Mouse (Mus musculus): ENCODE data around the gene Cidec. TPM values are rescaled to one million over a fixed set of nuclear protein-coding genes. Genes with fewer than 3 reads are reported as not detected.

Cidec gene
- polyA plus RNA-seq, 1 experiment from 2014 or later = 3.3 TPM

DNA sequence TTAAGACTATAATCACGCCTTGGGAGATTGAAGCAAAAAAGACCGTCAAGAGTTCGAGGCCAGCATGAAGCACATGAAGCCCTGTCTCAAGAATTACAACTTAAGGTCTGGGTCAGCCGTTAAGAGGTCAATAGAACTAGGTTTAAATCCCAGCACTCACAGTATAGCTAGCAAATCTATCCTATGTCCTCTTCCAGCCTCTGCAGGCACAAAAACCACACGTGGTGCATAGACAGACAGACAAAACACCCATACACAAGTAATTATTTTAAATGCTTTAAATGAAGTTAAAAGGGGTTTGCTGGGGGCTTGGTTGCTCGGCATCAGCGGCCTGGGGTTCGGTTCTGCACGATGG lies 6.5 kb upstream of the Cidec start:
- peak overlapping the region; percentile 97 for H3K4me3 ChIP-seq (ENCODE audit: low read depth, low read length)
- ATAC-seq (ENCODE audit: low read depth) (no peak), DNase-seq (ENCODE audit: low spot score) (no peak)
- peak overlapping the region; percentile 97 for H3K9ac ChIP-seq (ENCODE audit: low read depth, low read length)
- H3K36me3 ChIP-seq (ENCODE audit: control insufficient read depth, insufficient read depth, low read length) = peaks cover 9% of the 10 kb centered on the region
- WGBS = 40% methylated on average over 9 of the region's 9 CpGs
- H3K9me3 ChIP-seq (ENCODE audit: control insufficient read depth, low read length) = no peaks in the 10 kb centered on the region
- peak overlapping the region; percentile 85 for H3K4me2 ChIP-seq (ENCODE audit: low read depth, low read length)
- no peak overlapping the region for H3K27ac ChIP-seq (replicated peaks; ENCODE audit: low read depth, low read length)
- H3K4me1 ChIP-seq (ENCODE audit: control insufficient read depth, insufficient read depth, low read length) = peaks cover 8% of the 10 kb centered on the region; the same call in 1 of the 2 replicates
- H3K27me3 ChIP-seq (replicated peaks; ENCODE audit: control insufficient read depth, insufficient read depth, low read length) = no peaks in the 10 kb centered on the region

DNA sequence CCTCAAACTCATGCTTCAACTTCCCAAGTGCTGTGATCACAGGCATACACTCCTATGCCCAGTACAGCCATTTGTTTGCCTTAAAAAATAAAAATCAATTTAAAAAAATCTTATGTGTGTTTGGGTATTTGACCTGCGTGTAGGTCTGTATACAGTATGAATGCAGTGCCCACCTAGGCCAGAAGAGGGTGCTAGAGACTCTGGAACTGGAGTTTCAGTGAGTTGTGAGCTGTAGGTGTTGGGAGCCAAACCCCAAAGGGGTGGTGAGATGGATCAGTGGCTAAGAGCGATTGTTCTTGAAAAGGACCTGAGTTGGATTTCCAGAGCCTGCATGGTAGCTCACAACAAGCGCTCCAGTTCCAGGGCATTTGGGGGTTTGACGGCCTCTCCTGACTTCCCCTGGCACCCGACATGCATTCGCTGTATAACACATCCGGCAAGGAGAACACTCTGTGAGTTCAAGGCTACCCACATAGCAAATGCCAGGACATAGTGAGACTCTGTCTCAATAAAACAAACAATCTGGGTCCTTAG lies 5.7 kb upstream of the Cidec start:
- peak; percentile 79 for DNase-seq (ENCODE audit: low spot score)
- no peak overlapping the region for H3K27ac ChIP-seq (replicated peaks; ENCODE audit: low read depth, low read length)
- peaks cover 8% of the 10 kb centered on the region; the same call in 1 of the 2 replicates for H3K4me1 ChIP-seq (ENCODE audit: control insufficient read depth, insufficient read depth, low read length)
- no peak overlapping the region for H3K9ac ChIP-seq (ENCODE audit: low read depth, low read length)
- no peak for ATAC-seq (ENCODE audit: low read depth)
- H3K4me2 ChIP-seq (ENCODE audit: low read depth, low read length) = no peak overlapping the region
- WGBS = 51% methylated on average over 7 of the region's 7 CpGs
- H3K27me3 ChIP-seq (replicated peaks; ENCODE audit: control insufficient read depth, insufficient read depth, low read length) = no peaks in the 10 kb centered on the region
- H3K36me3 ChIP-seq (ENCODE audit: control insufficient read depth, insufficient read depth, low read length) = peaks cover under 1% of the 10 kb centered on the region; the same call in 1 of the 2 replicates
- H3K4me3 ChIP-seq (ENCODE audit: low read depth, low read length) = no peak overlapping the region
- no peaks in the 10 kb centered on the region for H3K9me3 ChIP-seq (ENCODE audit: control insufficient read depth, low read length)

DNA sequence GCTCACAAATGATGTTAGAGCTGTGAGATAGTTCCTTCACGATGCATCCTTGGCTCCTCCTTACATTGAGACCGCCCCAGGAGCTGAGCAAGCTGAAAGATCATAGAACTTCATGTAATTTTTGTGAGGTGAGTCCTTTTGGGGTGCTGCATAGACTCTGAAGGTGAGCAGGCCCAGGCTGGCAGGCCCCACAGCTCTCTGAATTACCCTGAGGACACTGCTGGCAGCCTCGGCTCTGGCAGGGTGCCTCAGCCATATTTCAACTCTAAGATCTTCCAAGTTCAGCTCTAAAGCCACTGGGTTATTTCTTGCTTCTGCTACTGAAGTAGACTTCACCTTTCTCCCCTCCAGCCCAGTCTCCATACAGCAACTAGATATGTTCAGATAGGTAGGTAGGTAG lies 5.1 kb upstream of the Cidec start:
- Histone ChIP-seq H3K27ac (replicated peaks; ENCODE audit: low read depth, low read length) (no peak overlapping the region), H3K27me3 (replicated peaks; ENCODE audit: control insufficient read depth, insufficient read depth, low read length) (no peaks in the 10 kb centered on the region), H3K9me3 (ENCODE audit: control insufficient read depth, low read length) (no peaks in the 10 kb centered on the region), H3K4me1 (ENCODE audit: control insufficient read depth, insufficient read depth, low read length) (peaks cover 8% of the 10 kb centered on the region; the same call in 1 of the 2 replicates), H3K4me2 (ENCODE audit: low read depth, low read length) (no peak overlapping the region), H3K36me3 (ENCODE audit: control insufficient read depth, insufficient read depth, low read length) (no peaks in the 10 kb centered on the region), H3K9ac (ENCODE audit: low read depth, low read length) (no peak overlapping the region), H3K4me3 (ENCODE audit: low read depth, low read length) (no peak overlapping the region)
- DNase-seq (ENCODE audit: low spot score) (no peak), ATAC-seq (ENCODE audit: low read depth) (no peak)
- 90% methylated on average over 3 of the region's 3 CpGs for WGBS

DNA sequence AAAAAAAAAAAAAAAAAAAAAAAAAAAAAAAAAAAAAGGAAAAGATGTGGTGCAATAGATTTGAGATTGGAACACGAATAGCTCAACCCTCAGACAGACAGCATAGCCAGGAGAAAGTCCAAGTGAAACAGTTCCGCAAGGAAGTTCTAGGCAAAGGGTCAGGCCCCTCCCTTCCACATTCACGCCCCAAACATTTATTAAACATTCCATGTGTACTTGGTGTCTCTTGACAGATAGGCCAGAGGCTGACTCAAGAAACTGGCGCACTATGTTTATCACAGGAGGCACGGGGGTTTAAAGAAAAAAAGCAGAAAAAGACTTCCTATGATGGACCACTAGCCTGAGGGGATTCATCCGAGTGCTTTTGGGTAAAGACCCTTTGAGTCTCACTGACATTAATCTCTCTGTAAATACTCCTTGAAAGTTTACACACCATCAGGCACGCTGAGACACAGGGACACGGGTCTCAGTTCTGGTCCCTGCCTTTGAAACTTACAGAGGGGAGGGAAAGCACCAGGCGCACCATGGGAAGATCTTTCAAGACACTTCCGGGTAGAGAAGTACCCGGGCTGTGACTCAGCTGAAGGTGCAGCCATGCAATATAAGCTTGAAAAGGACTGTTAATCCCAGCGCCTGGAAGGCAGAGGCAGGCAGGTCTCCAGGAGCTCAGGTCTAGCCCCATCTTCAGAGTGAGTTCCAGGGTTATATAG lies 3.3 kb upstream of the Cidec start:
- ATAC-seq (ENCODE audit: low read depth) (no peak), DNase-seq (ENCODE audit: low spot score) (no peak)
- Histone ChIP-seq H3K36me3 (ENCODE audit: control insufficient read depth, insufficient read depth, low read length) (no peaks in the 10 kb centered on the region), H3K27me3 (replicated peaks; ENCODE audit: control insufficient read depth, insufficient read depth, low read length) (no peaks in the 10 kb centered on the region), H3K9me3 (ENCODE audit: control insufficient read depth, low read length) (no peaks in the 10 kb centered on the region), H3K9ac (ENCODE audit: low read depth, low read length) (no peak overlapping the region), H3K4me3 (ENCODE audit: low read depth, low read length) (no peak overlapping the region), H3K4me2 (ENCODE audit: low read depth, low read length) (no peak overlapping the region), H3K27ac (replicated peaks; ENCODE audit: low read depth, low read length) (no peak overlapping the region), H3K4me1 (ENCODE audit: control insufficient read depth, insufficient read depth, low read length) (peaks cover 8% of the 10 kb centered on the region; the same call in 1 of the 2 replicates)
- 60% methylated on average over 12 of the region's 12 CpGs for WGBS

DNA sequence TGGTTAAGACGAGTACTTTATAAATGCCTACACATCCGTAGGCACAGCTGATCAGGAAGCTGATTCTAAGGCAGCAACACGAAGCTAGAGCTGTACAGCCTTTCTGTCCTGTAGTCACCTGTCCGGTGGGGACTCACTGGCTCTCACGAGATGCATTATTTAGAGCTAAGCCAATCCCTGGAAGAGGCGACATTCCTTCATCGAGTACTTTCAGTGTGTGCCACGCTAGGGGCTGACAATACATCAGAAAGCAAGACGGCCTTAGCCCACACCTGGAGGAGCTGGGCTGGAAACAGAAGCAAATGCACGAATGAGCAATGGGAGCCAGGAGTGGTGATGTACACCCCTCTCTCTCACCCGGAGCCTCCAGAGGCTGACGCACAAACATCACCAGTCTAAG lies 1.6 kb upstream of the Cidec start:
- 78% methylated on average over 12 of the region's 12 CpGs for whole genome bisulfite sequencing
- Histone ChIP-seq H3K4me3 (ENCODE audit: low read depth, low read length) (no peak overlapping the region), H3K4me1 (ENCODE audit: control insufficient read depth, insufficient read depth, low read length) (no peaks in the 10 kb centered on the region), H3K4me2 (ENCODE audit: low read depth, low read length) (no peak overlapping the region), H3K27ac (replicated peaks; ENCODE audit: low read depth, low read length) (no peak overlapping the region), H3K9me3 (ENCODE audit: control insufficient read depth, low read length) (no peaks in the 10 kb centered on the region), H3K36me3 (ENCODE audit: control insufficient read depth, insufficient read depth, low read length) (no peaks in the 10 kb centered on the region), H3K27me3 (replicated peaks; ENCODE audit: control insufficient read depth, insufficient read depth, low read length) (no peaks in the 10 kb centered on the region), H3K9ac (ENCODE audit: low read depth, low read length) (no peak overlapping the region)
- DNase-seq (ENCODE audit: low spot score) = no peak
- no peak for ATAC-seq (ENCODE audit: low read depth)

DNA sequence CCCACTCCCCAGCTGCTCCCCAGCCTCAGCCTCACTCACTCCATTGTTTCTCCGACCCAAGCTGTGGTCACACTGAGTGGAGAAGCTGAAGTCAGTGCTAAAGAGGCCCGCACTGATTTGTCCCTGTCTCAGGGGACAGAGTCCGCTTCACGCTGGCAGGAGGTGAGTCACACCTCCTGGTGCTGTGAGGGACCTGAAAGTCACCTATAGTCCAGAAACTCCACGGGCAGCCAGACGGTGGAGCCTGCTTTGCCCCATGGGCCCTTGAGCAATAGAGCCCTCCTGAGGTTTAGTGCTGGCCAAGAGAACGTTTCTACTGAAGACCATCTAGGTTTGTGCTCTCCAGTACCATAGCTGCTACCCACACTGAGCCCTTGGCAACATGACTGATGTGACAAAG lies 869 bp downstream of the Cidec start:
- no peak overlapping the region for H3K4me3 ChIP-seq (ENCODE audit: low read depth, low read length)
- no peak for DNase-seq (ENCODE audit: low spot score)
- no peak overlapping the region for H3K4me2 ChIP-seq (ENCODE audit: low read depth, low read length)
- no peak overlapping the region for H3K9ac ChIP-seq (ENCODE audit: low read depth, low read length)
- no peaks in the 10 kb centered on the region for H3K36me3 ChIP-seq (ENCODE audit: control insufficient read depth, insufficient read depth, low read length)
- H3K4me1 ChIP-seq (ENCODE audit: control insufficient read depth, insufficient read depth, low read length) = no peaks in the 10 kb centered on the region
- 66% methylated on average over 7 of the region's 7 CpGs for WGBS
- H3K27me3 ChIP-seq (replicated peaks; ENCODE audit: control insufficient read depth, insufficient read depth, low read length) = no peaks in the 10 kb centered on the region
- H3K27ac ChIP-seq (replicated peaks; ENCODE audit: low read depth, low read length) = no peak overlapping the region
- no peaks in the 10 kb centered on the region for H3K9me3 ChIP-seq (ENCODE audit: control insufficient read depth, low read length)
- ATAC-seq (ENCODE audit: low read depth) = no peak

DNA sequence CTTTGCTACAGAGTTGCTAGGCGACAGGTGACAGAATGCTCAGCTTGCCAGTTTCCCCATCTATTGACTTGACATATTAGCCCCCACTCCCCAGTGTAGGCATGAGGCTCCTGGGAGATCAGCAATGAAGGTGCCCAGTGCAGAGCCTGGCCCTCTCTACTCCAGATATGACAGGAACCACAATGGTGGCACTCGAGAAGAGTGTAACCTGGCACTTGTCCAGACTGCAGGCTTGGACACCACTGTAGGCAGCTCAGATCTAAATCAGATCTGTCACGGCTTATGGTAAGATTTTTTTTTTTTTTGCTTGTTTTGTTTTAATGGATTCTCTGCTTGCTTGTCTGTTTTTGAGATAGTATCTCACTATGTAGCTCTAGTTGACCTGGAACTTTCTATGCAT lies 1.9 kb downstream of the Cidec start:
- Histone ChIP-seq H3K4me3 (ENCODE audit: low read depth, low read length) (no peak overlapping the region), H3K27me3 (replicated peaks; ENCODE audit: control insufficient read depth, insufficient read depth, low read length) (no peaks in the 10 kb centered on the region), H3K27ac (replicated peaks; ENCODE audit: low read depth, low read length) (no peak overlapping the region), H3K9ac (ENCODE audit: low read depth, low read length) (no peak overlapping the region), H3K4me1 (ENCODE audit: control insufficient read depth, insufficient read depth, low read length) (no peaks in the 10 kb centered on the region), H3K4me2 (ENCODE audit: low read depth, low read length) (no peak overlapping the region), H3K9me3 (ENCODE audit: control insufficient read depth, low read length) (no peaks in the 10 kb centered on the region), H3K36me3 (ENCODE audit: control insufficient read depth, insufficient read depth, low read length) (no peaks in the 10 kb centered on the region)
- DNase-seq (ENCODE audit: low spot score) (no peak), ATAC-seq (ENCODE audit: low read depth) (no peak)
- WGBS = 70% methylated on average over 3 of the region's 3 CpGs

DNA sequence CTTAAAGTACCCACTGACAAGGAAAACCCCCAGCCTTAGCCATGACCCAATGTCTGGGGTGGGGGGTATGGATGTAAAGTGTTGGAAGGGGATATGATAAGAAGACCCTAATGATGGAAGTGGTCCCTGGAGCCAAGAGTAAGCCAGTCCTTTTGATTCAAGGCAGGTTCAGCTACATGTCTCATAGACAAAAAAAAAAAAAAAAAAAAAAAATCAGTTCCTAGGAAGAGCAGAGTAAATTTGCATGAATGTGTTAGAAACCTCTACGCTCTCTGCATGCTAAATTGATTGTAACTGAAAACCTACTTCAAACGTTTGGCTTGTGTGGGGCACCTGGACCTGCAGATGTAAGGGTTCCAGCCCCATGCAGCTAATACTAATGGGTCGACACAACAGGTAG lies 3.8 kb downstream of the Cidec start:
- no peaks in the 10 kb centered on the region for H3K9me3 ChIP-seq (ENCODE audit: control insufficient read depth, low read length)
- ATAC-seq (ENCODE audit: low read depth) = no peak
- H3K36me3 ChIP-seq (ENCODE audit: control insufficient read depth, insufficient read depth, low read length) = no peaks in the 10 kb centered on the region
- no peak overlapping the region for H3K9ac ChIP-seq (ENCODE audit: low read depth, low read length)
- H3K4me1 ChIP-seq (ENCODE audit: control insufficient read depth, insufficient read depth, low read length) = no peaks in the 10 kb centered on the region
- H3K4me2 ChIP-seq (ENCODE audit: low read depth, low read length) = no peak overlapping the region
- no peaks in the 10 kb centered on the region for H3K27me3 ChIP-seq (replicated peaks; ENCODE audit: control insufficient read depth, insufficient read depth, low read length)
- H3K4me3 ChIP-seq (ENCODE audit: low read depth, low read length) = no peak overlapping the region
- WGBS = 48% methylated on average over 3 of the region's 3 CpGs
- no peak overlapping the region for H3K27ac ChIP-seq (replicated peaks; ENCODE audit: low read depth, low read length)
- DNase-seq (ENCODE audit: low spot score) = no peak

DNA sequence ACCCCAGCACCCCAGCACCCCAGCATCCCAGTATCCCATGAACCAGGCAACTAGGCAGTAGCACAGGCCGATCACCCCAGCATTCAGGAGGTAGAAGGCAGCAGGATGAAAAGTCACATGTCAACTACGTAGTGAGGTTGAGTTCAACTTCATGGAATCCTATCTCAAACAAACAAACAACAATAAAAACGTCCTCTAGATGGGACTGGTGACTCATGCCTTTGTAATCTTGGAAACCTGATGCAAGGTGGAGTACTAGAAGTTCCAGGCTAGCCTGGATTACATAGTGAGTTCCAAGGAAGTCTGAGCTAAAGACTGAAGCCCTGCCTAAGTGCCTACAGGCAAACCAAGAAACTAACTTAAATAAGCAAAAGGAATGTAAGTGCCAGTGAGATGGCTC lies 4.7 kb downstream of the Cidec start:
- ATAC-seq (ENCODE audit: low read depth) (no peak), DNase-seq (ENCODE audit: low spot score) (no peak)
- WGBS = 57% methylated on average over 3 of the region's 3 CpGs
- H3K4me3 ChIP-seq (ENCODE audit: low read depth, low read length) = no peak overlapping the region
- no peaks in the 10 kb centered on the region for H3K36me3 ChIP-seq (ENCODE audit: control insufficient read depth, insufficient read depth, low read length)
- no peak overlapping the region for H3K27ac ChIP-seq (replicated peaks; ENCODE audit: low read depth, low read length)
- no peak overlapping the region for H3K9ac ChIP-seq (ENCODE audit: low read depth, low read length)
- H3K9me3 ChIP-seq (ENCODE audit: control insufficient read depth, low read length) = no peaks in the 10 kb centered on the region
- H3K4me1 ChIP-seq (ENCODE audit: control insufficient read depth, insufficient read depth, low read length) = no peaks in the 10 kb centered on the region
- H3K27me3 ChIP-seq (replicated peaks; ENCODE audit: control insufficient read depth, insufficient read depth, low read length) = no peaks in the 10 kb centered on the region
- H3K4me2 ChIP-seq (ENCODE audit: low read depth, low read length) = no peak overlapping the region

Measured in embryonic facial prominence, embryonic 14.5 days (tissue).